Mouse (Mus musculus): ENCODE measurements around the gene Larp1.

DNA sequence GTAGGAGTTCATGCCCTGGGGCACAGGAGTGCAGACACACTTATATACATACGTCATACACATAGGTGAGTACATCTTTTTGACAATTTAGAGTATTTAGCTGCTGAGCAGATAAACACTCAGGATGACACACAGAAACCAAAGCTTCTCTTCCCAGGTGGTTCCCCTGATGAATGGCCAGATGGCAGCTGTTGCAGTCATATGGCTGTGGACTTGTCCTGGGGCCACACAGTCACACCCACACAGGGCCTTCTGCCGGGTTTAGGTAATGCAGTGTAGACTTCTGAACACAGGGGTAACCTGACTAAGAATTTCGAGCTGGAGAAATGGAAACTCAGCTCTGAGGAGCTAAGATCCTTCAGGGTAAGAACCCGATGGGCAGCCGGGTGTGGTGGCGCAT lies 72.9 kb downstream of the Larp1 start:
- TF ChIP-seq CTCF (conservative IDR thresholded peaks at IDR 0.05; ENCODE audit: low read length), result no peak
- TF ChIP-seq NANOG (IDR thresholded peaks at IDR 0.05; ENCODE audit: borderline replicate concordance, low read length), result no peak

Data from E14TG2a.4 (cell line).